15 mouse cellular contexts compared by ENCODE assay signal in genomic region chr5:45301120-45301519, GRCm38 (mm10).
DNase-seq lines count a peak whose midpoint lies in the region; ATAC-seq and TF ChIP-seq lines count a peak whose summit lies in the region.
"Had no signal": no experiment of that assay in that cellular context is flagged by ENCODE, and none has a peak within 500 bp of the region (broad histone marks: within the 10 kb centered on the region; RNA-seq: fewer than 3 reads in every experiment).

No protein-coding gene starts in this region.

- intact Hi-C loops in heart, postnatal 25 days (cut with DNase I): no loop called here

- H3K4me2 ChIP-seq in heart, embryonic 15.5 days: no peak overlapping the region
- no peak overlapping the region for H3K4me2 ChIP-seq in CH12.LX (ENCODE audit: insufficient read depth, low read depth, poor library complexity, severe bottlenecking)
- H3K4me2 ChIP-seq in forebrain, embryonic 12.5 days: no peak overlapping the region

- H3K4me1 ChIP-seq in heart, embryonic 15.5 days (replicated peaks): no peaks in the 10 kb centered on the region
- H3K4me1 ChIP-seq in CH12.LX (ENCODE audit: control insufficient read depth in 1 of 2, insufficient read depth in 2 of 2): peaks cover 8 to 24% of the 10 kb centered on the region in 2 experiments
- no peaks in the 10 kb centered on the region for H3K4me1 ChIP-seq in forebrain, embryonic 12.5 days
- H3K4me1 ChIP-seq: limb, embryonic 10.5 days had no signal

- DNase-seq in heart, postnatal 25 days (ENCODE audit: low spot score): no peak
- peak; percentile 16 to 54 for DNase-seq in layer of hippocampus, adult 18-20 months (ENCODE audit: low spot score in 2 of 2)
- no peak for DNase-seq in layer of hippocampus, postnatal 10 days (ENCODE audit: low spot score in 2 of 2)
- peak; percentile 6 for DNase-seq in CH12.LX (ENCODE audit: extremely low read depth)
- DNase-seq in layer of hippocampus, adult 8-10 months (ENCODE audit: low spot score in 2 of 2): peak; percentile 11 to 14
- DNase-seq in retina, postnatal 1 day: no peak
- DNase-seq: adrenal gland, adult 2 months; gastrocnemius, postnatal 36 days; liver, postnatal 0 days; thymus, postnatal 36 days had no signal

- ATAC-seq in heart, embryonic 15.5 days (replicated peaks; ENCODE audit: insufficient number of reproducible peaks, insufficient read depth, low FRiP score, low read depth): no peak
- no peak for ATAC-seq in forebrain, embryonic 12.5 days (ENCODE audit: low FRiP score)
- ATAC-seq: intestine, embryonic 16.5 days; liver, postnatal 0 days; Patski had no signal

- H3K9me3 ChIP-seq in heart, embryonic 15.5 days (replicated peaks): no peaks in the 10 kb centered on the region
- H3K9me3 ChIP-seq in CH12.LX (replicated peaks; ENCODE audit: low read length): no peaks in the 10 kb centered on the region
- no peaks in the 10 kb centered on the region for H3K9me3 ChIP-seq in forebrain, embryonic 12.5 days
- H3K9me3 ChIP-seq: limb, embryonic 10.5 days had no signal

- no peaks in the 10 kb centered on the region for H3K79me2 ChIP-seq in CH12.LX (replicated peaks; ENCODE audit: control insufficient read depth, extremely low read depth, insufficient read depth, poor library complexity, severe bottlenecking)

- no peak overlapping the region for H3K9ac ChIP-seq in heart, embryonic 15.5 days
- H3K9ac ChIP-seq in CH12.LX (ENCODE audit: insufficient read depth, low read depth): no peak overlapping the region
- H3K9ac ChIP-seq in forebrain, embryonic 12.5 days: no peak overlapping the region
- H3K9ac ChIP-seq: liver, postnatal 0 days had no signal

- no peaks in the 10 kb centered on the region for H3K27me3 ChIP-seq in heart, embryonic 15.5 days
- H3K27me3 ChIP-seq in CH12.LX (replicated peaks): no peaks in the 10 kb centered on the region
- no peaks in the 10 kb centered on the region for H3K27me3 ChIP-seq in forebrain, embryonic 12.5 days

- TF ChIP-seq EP300 in CH12.LX (IDR thresholded peaks at IDR 0.05; ENCODE audit: low read length): 0 out of 2 replicates have a peak, but pooled peaks have one; percentile 11

- no peak for TF ChIP-seq POLR2A in CH12.LX (IDR thresholded peaks at IDR 0.05; ENCODE audit: low read depth, low read length)

- no peak for TF ChIP-seq RAD21 in CH12.LX (IDR thresholded peaks at IDR 0.05; ENCODE audit: low read depth, low read length)

- no peaks in the 10 kb centered on the region for H3K36me3 ChIP-seq in heart, embryonic 15.5 days
- no peaks in the 10 kb centered on the region for H3K36me3 ChIP-seq in CH12.LX (replicated peaks in 1 of 2; ENCODE audit: control insufficient read depth in 1 of 2, insufficient read depth in 1 of 2, low read length in 1 of 2)
- H3K36me3 ChIP-seq in forebrain, embryonic 12.5 days (replicated peaks): no peaks in the 10 kb centered on the region
- H3K36me3 ChIP-seq: limb, embryonic 10.5 days had no signal

- H3K4me3 ChIP-seq in heart, embryonic 15.5 days: no peak overlapping the region
- H3K4me3 ChIP-seq in CH12.LX (replicated peaks in 1 of 3; ENCODE audit: low read depth in 2 of 3, low read length in 2 of 3, poor library complexity in 1 of 3): no peak overlapping the region
- no peak overlapping the region for H3K4me3 ChIP-seq in forebrain, embryonic 12.5 days (replicated peaks)
- H3K4me3 ChIP-seq: limb, embryonic 10.5 days had no signal

- 0 out of 2 replicates have a peak overlapping the region, but pooled peaks have one; percentile 47 for H3K27ac ChIP-seq in heart, embryonic 15.5 days
- no peak overlapping the region for H3K27ac ChIP-seq in CH12.LX (ENCODE audit: insufficient read depth, low read depth)
- H3K27ac ChIP-seq in forebrain, embryonic 12.5 days: no peak overlapping the region
- H3K27ac ChIP-seq: limb, embryonic 10.5 days had no signal

- dilution Hi-C loops in CH12.LX (cut with MboI; ENCODE audit: extremely low pct_ligation_motif_present, extremely low pct_unique_long_range_greater_than_20kb, low sequenced_read_pairs): no loop called here

- TF ChIP-seq CTCF in CH12.LX (conservative IDR thresholded peaks at IDR 0.05 in 1 of 2, IDR thresholded peaks at IDR 0.05 in 1 of 2; ENCODE audit: low read depth in 2 of 2, low read length in 2 of 2): no peak

- 57% methylated on average over 1 of the region's 1 CpGs for WGBS in heart, embryonic 15.5 days
- 88% methylated on average over 1 of the region's 1 CpGs for WGBS in forebrain, embryonic 12.5 days

- in situ Hi-C loops in CH12.LX (cut with MboI; ENCODE audit: low pct_ligation_motif_present, low pct_unique_long_range_greater_than_20kb, low sequenced_read_pairs): no loop called here

TF ChIP-seq in CH12.LX, 34 proteins besides CTCF, POLR2A, EP300 and RAD21:
- no peak for TF ChIP-seq HCFC1 (IDR thresholded peaks at IDR 0.05; ENCODE audit: low read depth, low read length)
- TF ChIP-seq PAX5 (IDR thresholded peaks at IDR 0.05; ENCODE audit: low read length): no peak
- TF ChIP-seq ZNF384 (IDR thresholded peaks at IDR 0.05; ENCODE audit: low read depth, low read length): peak; percentile 90
- TF ChIP-seq MEF2A (IDR thresholded peaks at IDR 0.05; ENCODE audit: borderline replicate concordance, low read depth, low read length): peak; percentile 66; the same call in 1 of the 2 replicates
- no peak for TF ChIP-seq NELFE (IDR thresholded peaks at IDR 0.05; ENCODE audit: low read depth, low read length)
- no peak for TF ChIP-seq KAT2A (IDR thresholded peaks at IDR 0.05; ENCODE audit: insufficient replicate concordance, low read length)
- TF ChIP-seq IRF4 (IDR thresholded peaks at IDR 0.05; ENCODE audit: low read depth, low read length): no peak

Comparison
In these comparisons a context has a peak if more than half of its experiments do, and no peak if none do; other contexts are left out.
1. DNase-seq: peak in layer of hippocampus, adult 18-20 months (2 of 2), CH12.LX (single experiment) and layer of hippocampus, adult 8-10 months (2 of 2); none in heart, postnatal 25 days (single experiment), layer of hippocampus, postnatal 10 days (0 of 2) and retina, postnatal 1 day (single experiment).